Mouse (Mus musculus) kidney, postnatal 0 days (tissue): ENCODE data around the gene Stxbp1. TPM values are rescaled to one million over a fixed set of nuclear protein-coding genes. Genes with fewer than 3 reads are reported as not detected.

Source experiments
- ATAC-seq: fragments of 200-750 bp; cut with Nextera tagmentation; replicated peaks from 2 replicates; pipeline ENCODE4 v1.8.0; 2017; ENCODE audit warnings: low read depth, moderate number of reproducible peaks, moderate TSS enrichment, moderate library complexity; ENCODE audit not compliant: low FRiP score
- DNase-seq: peaks from one replicate; pipeline ENCODE4 v3.0.0-alpha.2; 2016; ENCODE audit warnings: low spot score
- H3K27ac ChIP-seq: fragments of 300-500 bp; sonication (generic); 2 replicates; pipeline ENCODE4 v1.5.1; 2014; ENCODE audit warnings: mild to moderate bottlenecking
- H3K27me3 ChIP-seq: fragments of 300-500 bp; sonication (generic); 2 replicates; pipeline ENCODE4 v1.6.1; 2014; ENCODE audit warnings: low read length, mixed read lengths; ENCODE audit not compliant: insufficient read depth
- H3K36me3 ChIP-seq: fragments of 300-500 bp; sonication (generic); 2 replicates; pipeline ENCODE4 v1.6.1; 2014; ENCODE audit warnings: low read length, mixed read lengths; ENCODE audit not compliant: insufficient read depth
- H3K4me1 ChIP-seq: fragments of 300-500 bp; sonication (generic); replicated peaks from 2 replicates; pipeline ENCODE4 v1.6.1; 2014; ENCODE audit warnings: antibody characterized with exemption, low read length, mixed read lengths; ENCODE audit not compliant: insufficient read depth
- H3K4me2 ChIP-seq: fragments of 300-500 bp; sonication (generic); 2 replicates; pipeline ENCODE4 v1.6.1; 2014; ENCODE audit warnings: mild to moderate bottlenecking, low read length, moderate library complexity, mixed read lengths
- H3K4me3 ChIP-seq: fragments of 300-500 bp; sonication (generic); replicated peaks from 2 replicates; pipeline ENCODE4 v1.5.1; 2014; ENCODE audit warnings: low read depth, low read length
- H3K9ac ChIP-seq: fragments of 300-500 bp; sonication (generic); 2 replicates; pipeline ENCODE4 v1.6.1; 2014; ENCODE audit warnings: low read depth, low read length
- H3K9me3 ChIP-seq: fragments of 300-500 bp; sonication (generic); replicated peaks from 2 replicates; pipeline ENCODE4 v1.6.1; 2016; ENCODE audit warnings: low read length, inconsistent platforms, mixed read lengths
- CTCF ChIP-seq: IDR thresholded peaks from 2 replicates; pipeline ENCODE4 v1.5.1; 2016; ENCODE audit warnings: antibody characterized with exemption, low read depth, mild to moderate bottlenecking, moderate library complexity
- WGBS: fragments of 180-500 bp; shearing (Covaris S2); extraction: QIAGEN DNeasy Blood & Tissue Kit; methylation state at CpG from one replicate; pipeline ENCODE4 v1.1.7; 2014; 5-methylcytosine and 5-hydroxymethylcytosine counted together
- polyA plus RNA-seq: library from polyadenylated mRNA; unstranded; fragments of >200 nt; fragmentation: Nextera tagmentation; extraction: Ambion mirVana; gene quantifications from 2 replicates; pipeline ENCODE4 v1.2.1, GENCODE M21; 2015

Stxbp1 gene
- polyA plus RNA-seq, 1 experiment from 2014 or later = 14.3 TPM

- no peak overlapping the region for H3K9ac ChIP-seq
- no peak overlapping the region for H3K4me3 ChIP-seq
- ATAC-seq = no peak
- H3K27ac ChIP-seq = no peak overlapping the region
- no peaks in the 10 kb centered on the region for H3K36me3 ChIP-seq
- DNase-seq = no peak
- H3K9me3 ChIP-seq = no peaks in the 10 kb centered on the region
- H3K27me3 ChIP-seq = no peaks in the 10 kb centered on the region
- H3K4me2 ChIP-seq = no peak overlapping the region
- whole genome bisulfite sequencing = 76% methylated on average over 6 of the region's 6 CpGs
- no peak for TF ChIP-seq CTCF
- H3K4me1 ChIP-seq = no peaks in the 10 kb centered on the region
Observed at GRCm38 (mm10) chr2:32791297-32791696, 55.7 kb downstream of the Stxbp1 start.

- WGBS = 56% methylated on average over 2 of the region's 2 CpGs
- H3K4me2 ChIP-seq = no peak overlapping the region
- H3K4me3 ChIP-seq = no peak overlapping the region
- H3K4me1 ChIP-seq = no peaks in the 10 kb centered on the region
- H3K27me3 ChIP-seq = no peaks in the 10 kb centered on the region
- no peak for ATAC-seq
- H3K27ac ChIP-seq = no peak overlapping the region
- H3K9me3 ChIP-seq = no peaks in the 10 kb centered on the region
- H3K36me3 ChIP-seq = no peaks in the 10 kb centered on the region
- no peak for TF ChIP-seq CTCF
- no peak overlapping the region for H3K9ac ChIP-seq
- no peak for DNase-seq
Observed at GRCm38 (mm10) chr2:32788581-32788980, 58.5 kb downstream of the Stxbp1 start.

GRCm38 (mm10) chr2:32787176-32787575, 59.9 kb downstream of the Stxbp1 start:
- Histone ChIP-seq H3K4me3 (no peak overlapping the region), H3K9me3 (no peaks in the 10 kb centered on the region), H3K4me1 (no peaks in the 10 kb centered on the region), H3K27ac (no peak overlapping the region), H3K36me3 (no peaks in the 10 kb centered on the region), H3K27me3 (no peaks in the 10 kb centered on the region), H3K9ac (no peak overlapping the region), H3K4me2 (no peak overlapping the region)
- peak; percentile 70 for TF ChIP-seq CTCF
- DNase-seq = peak; percentile 53
- ATAC-seq = no peak
- 50% methylated on average over 6 of the region's 6 CpGs for WGBS

- no peak within 1 kb of the TSS for H3K4me3 ChIP-seq
- H3K4me2 ChIP-seq = no peak within 1 kb of the TSS
- no peaks in the 10 kb centered on the region for H3K4me1 ChIP-seq
- no peaks in the 10 kb centered on the region for H3K27me3 ChIP-seq
- H3K27ac ChIP-seq = no peak within 1 kb of the TSS
- DNase-seq (peak; percentile 79), ATAC-seq (no peak)
- no peaks in the 10 kb centered on the region for H3K9me3 ChIP-seq
- 56% methylated on average over 4 of the region's 4 CpGs for WGBS
- H3K9ac ChIP-seq = peak within 1 kb of the TSS; percentile 40; the same call in 1 of the 2 replicates
- no peaks in the 10 kb centered on the region for H3K36me3 ChIP-seq
- no peak for TF ChIP-seq CTCF
Observed at GRCm38 (mm10) chr2:32784048-32784681, 62.9 kb downstream of the Stxbp1 start, which contains the start of gene Cfap157. Cfap157 (minus strand) TSS chr2:32784428.

- 75% methylated on average over 6 of the region's 6 CpGs for WGBS
- no peak overlapping the region for H3K4me3 ChIP-seq
Observed at GRCm38 (mm10) chr2:32781710-32782109, 65.3 kb downstream of the Stxbp1 start.

GRCm38 (mm10) chr2:32779714-32780113, 67.3 kb downstream of the Stxbp1 start:
- no peak for TF ChIP-seq CTCF
- Histone ChIP-seq H3K4me3 (no peak overlapping the region), H3K36me3 (no peaks in the 10 kb centered on the region), H3K27ac (no peak overlapping the region), H3K4me1 (peaks cover 4% of the 10 kb centered on the region), H3K27me3 (no peaks in the 10 kb centered on the region; the same call in 1 of the 2 replicates), H3K4me2 (no peak overlapping the region), H3K9me3 (no peaks in the 10 kb centered on the region), H3K9ac (no peak overlapping the region)
- ATAC-seq (no peak), DNase-seq (no peak)
- whole genome bisulfite sequencing = 93% methylated on average over 6 of the region's 6 CpGs

More at GRCm38 (mm10) chr2:32781710-32782109, 65.3 kb downstream of the Stxbp1 start:
- H3K27ac ChIP-seq = no peak overlapping the region
- H3K9me3 ChIP-seq = no peaks in the 10 kb centered on the region
- ATAC-seq = no peak
- no peak for DNase-seq
- no peaks in the 10 kb centered on the region for H3K27me3 ChIP-seq
- TF ChIP-seq CTCF = no peak
- no peaks in the 10 kb centered on the region for H3K36me3 ChIP-seq
- H3K4me1 ChIP-seq = no peaks in the 10 kb centered on the region
- H3K9ac ChIP-seq = no peak overlapping the region
- H3K4me2 ChIP-seq = no peak overlapping the region
